Mouse (Mus musculus): ENCODE measurements around the gene Tmem94. TPM values are rescaled to one million over a fixed set of nuclear protein-coding genes. Genes with fewer than 3 reads are reported as not detected.

Gene Tmem94
- polyA plus RNA-seq, 1 experiment from 2014 or later, result 28.7 TPM

DNA sequence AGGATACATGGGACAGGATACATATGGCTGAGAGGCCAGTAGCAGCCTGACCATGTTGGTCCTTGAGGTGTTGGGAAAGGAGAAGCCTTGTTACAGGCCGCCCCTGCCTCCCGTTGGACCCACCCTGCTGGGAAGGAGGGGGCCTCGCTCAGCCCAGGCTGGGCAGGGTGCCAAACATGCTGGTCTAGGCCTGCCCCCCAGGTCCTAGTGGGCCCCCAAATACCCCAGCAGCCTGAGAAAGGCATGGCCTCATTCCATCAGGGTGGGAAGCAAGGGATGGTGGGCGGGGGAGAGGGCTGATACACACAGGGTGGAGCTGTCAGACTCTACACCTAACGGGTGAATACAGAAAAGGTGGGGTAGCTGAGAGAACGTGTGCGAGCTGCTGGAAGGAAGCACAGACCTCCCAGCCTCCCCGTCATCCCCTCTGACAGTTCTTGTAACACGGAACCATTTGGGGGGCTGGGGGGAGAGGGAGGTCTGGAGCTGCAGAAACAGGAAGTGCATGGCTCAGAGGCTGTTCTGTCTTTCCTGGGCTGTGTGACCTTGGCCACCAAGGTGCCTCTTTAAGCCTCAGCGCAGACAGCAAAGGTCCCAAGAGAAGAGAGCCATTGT, 43.6 kb downstream of the Tmem94 start:
- no peaks in the 10 kb centered on the region for H3K9me3 ChIP-seq (ENCODE audit: control insufficient read depth, low read length)
- H3K9ac ChIP-seq (ENCODE audit: low read length), result peak overlapping the region; percentile 89
- peaks cover 46 to 50% of the 10 kb centered on the region in 2 experiments for H3K4me1 ChIP-seq (ENCODE audit: control insufficient read depth in 2 of 2, insufficient read depth in 2 of 2, low read length in 2 of 2)
- H3K4me3 ChIP-seq (ENCODE audit: control insufficient read depth in 1 of 2, insufficient read depth in 1 of 2, low read depth in 1 of 2, low read length in 2 of 2), result peak overlapping the region; percentile 8 to 93; a peak in 2 of 4 replicates
- ATAC-seq (ENCODE audit: insufficient number of reproducible peaks, insufficient read depth, low FRiP score, low read depth), result peak; percentile 33
- no peaks in the 10 kb centered on the region for H3K27me3 ChIP-seq (ENCODE audit: control insufficient read depth, insufficient read depth, low read length)
- peaks cover 59% of the 10 kb centered on the region for H3K36me3 ChIP-seq (ENCODE audit: control insufficient read depth, insufficient read depth, low read length)
- WGBS, result 9% methylated on average over 10 of the region's 10 CpGs
- H3K4me2 ChIP-seq (ENCODE audit: low read length), result peak overlapping the region; percentile 97
- peak overlapping the region; percentile 91 to 93 for H3K27ac ChIP-seq (replicated peaks in 1 of 2; ENCODE audit: control insufficient read depth in 1 of 2, insufficient read depth in 1 of 2, low read depth in 2 of 2, low read length in 2 of 2)

GRCm38 (mm10) chr11:115809311-115809781, 44.1 kb downstream of the Tmem94 start:
- WGBS, result 55% methylated on average over 8 of the region's 8 CpGs

DNA sequence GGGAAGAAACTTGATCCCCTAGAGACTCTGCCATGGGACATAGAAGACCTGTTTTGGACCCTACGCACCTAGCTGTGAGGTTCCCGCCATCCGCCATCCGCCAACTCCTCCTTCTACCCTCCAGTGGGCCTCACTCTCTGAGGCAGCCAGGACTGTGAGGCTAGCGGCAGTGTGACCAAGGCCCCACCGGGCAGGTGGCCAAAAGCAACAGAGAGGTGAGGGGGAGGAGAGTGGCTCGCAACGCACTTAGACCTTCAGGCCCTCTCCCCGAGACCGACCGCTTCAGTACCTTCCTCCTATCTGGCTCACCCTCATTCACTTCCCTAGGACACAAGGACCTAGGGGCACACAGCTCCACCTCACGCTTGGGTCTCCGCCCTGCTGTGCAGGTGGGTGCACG, 45.1 kb downstream of the Tmem94 start:
- Histone ChIP-seq H3K9ac (ENCODE audit: low read length) (peak overlapping the region; percentile 89), H3K4me1 (ENCODE audit: control insufficient read depth in 2 of 2, insufficient read depth in 2 of 2, low read length in 2 of 2) (peaks cover 49 to 57% of the 10 kb centered on the region in 2 experiments), H3K27ac (replicated peaks in 1 of 2; ENCODE audit: control insufficient read depth in 1 of 2, insufficient read depth in 1 of 2, low read depth in 2 of 2, low read length in 2 of 2) (peak overlapping the region; percentile 91 to 93), H3K36me3 (ENCODE audit: control insufficient read depth, insufficient read depth, low read length) (peaks cover 44% of the 10 kb centered on the region), H3K9me3 (ENCODE audit: control insufficient read depth, low read length) (no peaks in the 10 kb centered on the region), H3K4me3 (ENCODE audit: control insufficient read depth in 1 of 2, insufficient read depth in 1 of 2, low read depth in 1 of 2, low read length in 2 of 2) (peak overlapping the region; percentile 66 to 93), H3K4me2 (ENCODE audit: low read length) (peak overlapping the region; percentile 97), H3K27me3 (ENCODE audit: control insufficient read depth, insufficient read depth, low read length) (no peaks in the 10 kb centered on the region)
- 19% methylated on average over 14 of the region's 14 CpGs for WGBS
- no peak for ATAC-seq (ENCODE audit: insufficient number of reproducible peaks, insufficient read depth, low FRiP score, low read depth)

More at GRCm38 (mm10) chr11:115809311-115809781, 44.1 kb downstream of the Tmem94 start:
- H3K4me1 ChIP-seq (ENCODE audit: control insufficient read depth in 2 of 2, insufficient read depth in 2 of 2, low read length in 2 of 2), result peaks cover 46 to 53% of the 10 kb centered on the region in 2 experiments
- H3K4me2 ChIP-seq (ENCODE audit: low read length), result peak overlapping the region; percentile 97
- peak overlapping the region; percentile 89 for H3K9ac ChIP-seq (ENCODE audit: low read length)
- peaks cover 54% of the 10 kb centered on the region for H3K36me3 ChIP-seq (ENCODE audit: control insufficient read depth, insufficient read depth, low read length)
- peak overlapping the region; percentile 66 to 93; a peak in 2 of 4 replicates for H3K4me3 ChIP-seq (ENCODE audit: control insufficient read depth in 1 of 2, insufficient read depth in 1 of 2, low read depth in 1 of 2, low read length in 2 of 2)
- no peaks in the 10 kb centered on the region for H3K27me3 ChIP-seq (ENCODE audit: control insufficient read depth, insufficient read depth, low read length)
- ATAC-seq (ENCODE audit: insufficient number of reproducible peaks, insufficient read depth, low FRiP score, low read depth), result peak; percentile 10
- peak overlapping the region; percentile 91 to 93 for H3K27ac ChIP-seq (replicated peaks in 1 of 2; ENCODE audit: control insufficient read depth in 1 of 2, insufficient read depth in 1 of 2, low read depth in 2 of 2, low read length in 2 of 2)
- H3K9me3 ChIP-seq (ENCODE audit: control insufficient read depth, low read length), result no peaks in the 10 kb centered on the region

DNA sequence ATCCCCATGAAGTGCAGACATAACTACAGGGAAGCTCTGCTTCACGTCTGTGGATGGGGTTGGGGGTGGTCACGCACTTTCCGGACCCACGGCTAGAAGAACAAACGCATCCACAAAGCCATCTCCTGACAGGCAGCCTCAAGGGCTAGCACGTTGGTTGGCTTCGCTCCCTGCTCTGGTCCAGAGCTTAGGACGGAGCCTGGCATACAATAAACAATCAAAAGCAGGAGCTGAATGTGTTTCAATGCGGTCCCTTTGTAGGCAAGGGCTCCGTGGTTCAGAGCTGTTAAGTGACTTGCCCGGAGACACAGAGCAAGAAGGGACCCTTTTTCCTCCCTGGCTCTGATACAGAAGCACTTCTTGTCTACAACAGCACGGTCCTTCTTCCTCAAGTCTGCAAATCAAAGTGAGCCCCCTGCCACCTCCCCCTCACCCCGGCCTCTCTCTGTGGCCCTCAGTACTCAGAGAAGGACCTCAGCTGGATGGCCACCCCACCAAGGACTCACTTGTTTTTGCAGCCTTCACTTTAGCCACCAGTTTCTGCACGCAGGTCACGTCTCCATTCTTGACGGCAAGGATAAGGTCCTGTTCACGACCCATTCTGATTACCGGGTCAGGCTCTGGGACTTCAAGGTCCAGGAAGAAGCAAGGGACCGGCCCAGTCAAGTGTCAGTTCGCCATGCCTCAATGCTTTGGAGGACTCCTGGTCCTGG, 46.3 kb downstream of the Tmem94 start:
- Histone ChIP-seq H3K4me2 (ENCODE audit: low read length) (peak overlapping the region; percentile 97), H3K4me3 (ENCODE audit: control insufficient read depth in 1 of 2, insufficient read depth in 1 of 2, low read depth in 1 of 2, low read length in 2 of 2) (peak overlapping the region; percentile 66 to 93), H3K27me3 (ENCODE audit: control insufficient read depth, insufficient read depth, low read length) (no peaks in the 10 kb centered on the region), H3K9me3 (ENCODE audit: control insufficient read depth, low read length) (no peaks in the 10 kb centered on the region), H3K27ac (replicated peaks in 1 of 2; ENCODE audit: control insufficient read depth in 1 of 2, insufficient read depth in 1 of 2, low read depth in 2 of 2, low read length in 2 of 2) (peak overlapping the region; percentile 83 to 91; a peak in 3 of 4 replicates), H3K4me1 (ENCODE audit: control insufficient read depth in 2 of 2, insufficient read depth in 2 of 2, low read length in 2 of 2) (peaks cover 52 to 66% of the 10 kb centered on the region in 2 experiments), H3K36me3 (ENCODE audit: control insufficient read depth, insufficient read depth, low read length) (peaks cover 40% of the 10 kb centered on the region), H3K9ac (ENCODE audit: low read length) (peak overlapping the region; percentile 89)
- no peak for ATAC-seq (ENCODE audit: insufficient number of reproducible peaks, insufficient read depth, low FRiP score, low read depth)
- WGBS, result 66% methylated on average over 20 of the region's 20 CpGs

- Histone ChIP-seq H3K36me3 (ENCODE audit: control insufficient read depth, insufficient read depth, low read length) (peaks cover 40% of the 10 kb centered on the region), H3K4me3 (ENCODE audit: control insufficient read depth in 1 of 2, insufficient read depth in 1 of 2, low read depth in 1 of 2, low read length in 2 of 2) (peak overlapping the region; percentile 66 to 93), H3K4me2 (ENCODE audit: low read length) (peak overlapping the region; percentile 97), H3K4me1 (ENCODE audit: control insufficient read depth in 2 of 2, insufficient read depth in 2 of 2, low read length in 2 of 2) (peaks cover 52 to 66% of the 10 kb centered on the region in 2 experiments), H3K27ac (replicated peaks in 1 of 2; ENCODE audit: control insufficient read depth in 1 of 2, insufficient read depth in 1 of 2, low read depth in 2 of 2, low read length in 2 of 2) (peak overlapping the region; percentile 83 to 91; a peak in 3 of 4 replicates), H3K9me3 (ENCODE audit: control insufficient read depth, low read length) (no peaks in the 10 kb centered on the region), H3K9ac (ENCODE audit: low read length) (peak overlapping the region; percentile 89), H3K27me3 (ENCODE audit: control insufficient read depth, insufficient read depth, low read length) (no peaks in the 10 kb centered on the region)
- no peak for ATAC-seq (ENCODE audit: insufficient number of reproducible peaks, insufficient read depth, low FRiP score, low read depth)
- 6% methylated on average over 7 of the region's 7 CpGs for WGBS
These were observed 46.9 kb downstream of the Tmem94 start for GRCm38 (mm10) chr11:115812095-115812494.

DNA sequence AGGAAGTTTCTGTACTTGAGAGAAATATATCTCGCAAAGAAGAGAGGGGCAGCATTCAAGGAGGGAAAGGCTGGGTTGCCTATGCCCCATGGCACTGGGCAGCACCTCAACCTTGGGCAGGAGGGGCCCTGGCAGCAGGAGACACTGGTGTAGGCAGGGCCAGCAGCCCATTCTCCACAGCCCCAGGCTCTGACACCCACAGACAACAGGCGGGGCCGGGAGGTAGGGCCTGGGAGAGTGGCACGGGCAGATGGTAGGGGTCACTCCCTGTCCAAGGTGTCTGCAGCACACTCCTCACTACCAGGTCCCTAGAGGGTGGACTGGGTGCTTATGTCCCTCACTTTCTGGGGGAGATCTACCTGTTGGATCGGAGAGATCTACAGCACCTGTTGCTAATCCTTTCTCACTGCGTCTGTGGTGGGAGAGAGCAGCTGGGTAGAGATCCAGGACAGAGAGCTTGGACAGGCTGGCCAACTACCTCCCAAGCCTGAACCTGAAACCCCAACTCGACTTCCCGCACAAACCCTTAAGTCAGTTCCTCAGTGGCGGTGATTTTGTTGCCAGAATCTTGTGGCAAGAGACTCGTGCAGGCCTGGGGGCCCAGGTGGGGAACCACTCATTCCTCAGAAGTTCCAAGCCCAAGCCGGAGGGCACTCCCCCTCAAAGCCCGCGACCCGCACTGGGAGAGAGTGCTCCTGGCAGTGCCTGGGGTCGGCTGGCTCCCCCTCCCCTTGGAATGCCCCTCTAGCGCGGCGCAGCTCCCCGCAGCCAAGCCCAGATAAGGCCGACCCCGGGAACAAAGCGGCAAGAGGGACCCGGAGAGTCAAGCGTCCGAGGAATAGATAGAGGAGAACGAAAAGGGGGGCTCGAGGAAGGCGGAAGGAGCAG, 47.5 kb downstream of the Tmem94 start:
- H3K9me3 ChIP-seq (ENCODE audit: control insufficient read depth, low read length), result no peaks in the 10 kb centered on the region
- peak overlapping the region; percentile 97 for H3K4me2 ChIP-seq (ENCODE audit: low read length)
- H3K36me3 ChIP-seq (ENCODE audit: control insufficient read depth, insufficient read depth, low read length), result peaks cover 41% of the 10 kb centered on the region
- peak overlapping the region; percentile 89 for H3K9ac ChIP-seq (ENCODE audit: low read length)
- H3K4me3 ChIP-seq (ENCODE audit: control insufficient read depth in 1 of 2, insufficient read depth in 1 of 2, low read depth in 1 of 2, low read length in 2 of 2), result peak overlapping the region; percentile 66 to 93
- WGBS, result 4% methylated on average over 27 of the region's 28 CpGs
- no peak for ATAC-seq (ENCODE audit: insufficient number of reproducible peaks, insufficient read depth, low FRiP score, low read depth)
- peaks cover 51 to 61% of the 10 kb centered on the region in 2 experiments for H3K4me1 ChIP-seq (ENCODE audit: control insufficient read depth in 2 of 2, insufficient read depth in 2 of 2, low read length in 2 of 2)
- H3K27ac ChIP-seq (replicated peaks in 1 of 2; ENCODE audit: control insufficient read depth in 1 of 2, insufficient read depth in 1 of 2, low read depth in 2 of 2, low read length in 2 of 2), result peak overlapping the region; percentile 83 to 91
- H3K27me3 ChIP-seq (ENCODE audit: control insufficient read depth, insufficient read depth, low read length), result no peaks in the 10 kb centered on the region
